Mouse (Mus musculus) c-Kit-positive CD71-positive TER-119-positive erythroid progenitor cells, embryonic 14.5 days (primary cell): ENCODE data around the gene Slc2a4.
"Not testable (repeated sequence)": the region's sequence is repeated elsewhere in the genome, so short reads cannot be mapped to it uniquely, and the experiment has no call there.

Experiments
- DNase-seq: peaks from one replicate; pipeline ENCODE4 v3.0.0-alpha.2; 2013; ENCODE audit warnings: low spot score

Gene Slc2a4

GRCm38 (mm10) chr11:69970775-69971174, 22.8 kb upstream of the Slc2a4 start:
- no peak for DNase-seq

GRCm38 (mm10) chr11:69970222-69970621, 22.2 kb upstream of the Slc2a4 start:
- DNase-seq = no peak

- no peak for DNase-seq
These were observed 20.8 kb upstream of the Slc2a4 start for GRCm38 (mm10) chr11:69968793-69969192.

- DNase-seq = no peak
These were observed 19.0 kb upstream of the Slc2a4 start for GRCm38 (mm10) chr11:69966860-69967517.

- DNase-seq = no peak
These were observed 18.2 kb upstream of the Slc2a4 start for GRCm38 (mm10) chr11:69966006-69966859.

GRCm38 (mm10) chr11:69965271-69966005, 17.4 kb upstream of the Slc2a4 start:
- no peak for DNase-seq

- no peak for DNase-seq
These were observed 16.8 kb upstream of the Slc2a4 start, which contains the start of gene Cldn7 for GRCm38 (mm10) chr11:69964650-69965270. Gene Cldn7, plus strand, starts transcription at chr11:69964779.

GRCm38 (mm10) chr11:69961841-69962240, 13.9 kb upstream of the Slc2a4 start:
- DNase-seq = no peak

GRCm38 (mm10) chr11:69960616-69961015, 12.6 kb upstream of the Slc2a4 start:
- DNase-seq = no peak

- no peak for DNase-seq
These were observed 8.2 kb upstream of the Slc2a4 start for GRCm38 (mm10) chr11:69956218-69956617.

- DNase-seq = not testable (repeated sequence)
These were observed 7.6 kb upstream of the Slc2a4 start for GRCm38 (mm10) chr11:69955618-69956017.

- no peak for DNase-seq
These were observed 5.4 kb upstream of the Slc2a4 start for GRCm38 (mm10) chr11:69953267-69953915.

- DNase-seq = no peak
These were observed 4.3 kb upstream of the Slc2a4 start for GRCm38 (mm10) chr11:69952274-69952673.

- no peak for DNase-seq
These were observed 2.9 kb upstream of the Slc2a4 start for GRCm38 (mm10) chr11:69950807-69951459.

GRCm38 (mm10) chr11:69948763-69949150, 769 bp upstream of the Slc2a4 start:
- DNase-seq = peak; percentile 91

GRCm38 (mm10) chr11:69947337-69948065, 487 bp downstream of the Slc2a4 start:
- DNase-seq = peak; percentile 33

GRCm38 (mm10) chr11:69945997-69946891, 1.7 kb downstream of the Slc2a4 start:
- peak; percentile 86 for DNase-seq

GRCm38 (mm10) chr11:69945216-69945615, 2.8 kb downstream of the Slc2a4 start:
- DNase-seq = no peak

GRCm38 (mm10) chr11:69940962-69941361, 7.0 kb downstream of the Slc2a4 start:
- DNase-seq = no peak
